Mouse (Mus musculus) kidney, postnatal 36 days (tissue): ENCODE results near the gene Pcsk6.
"Not testable (repeated sequence)": the region's sequence is repeated elsewhere in the genome, so short reads cannot be mapped to it uniquely, and the experiment has no call there.

ENCODE experiments used
- DNase-seq, 2 experiments: peaks; one replicate each; pipeline ENCODE4 v3.0.0; 2021 to 2022; ENCODE audit warnings: mixed read lengths in 2 of 2

Gene Pcsk6

DNA sequence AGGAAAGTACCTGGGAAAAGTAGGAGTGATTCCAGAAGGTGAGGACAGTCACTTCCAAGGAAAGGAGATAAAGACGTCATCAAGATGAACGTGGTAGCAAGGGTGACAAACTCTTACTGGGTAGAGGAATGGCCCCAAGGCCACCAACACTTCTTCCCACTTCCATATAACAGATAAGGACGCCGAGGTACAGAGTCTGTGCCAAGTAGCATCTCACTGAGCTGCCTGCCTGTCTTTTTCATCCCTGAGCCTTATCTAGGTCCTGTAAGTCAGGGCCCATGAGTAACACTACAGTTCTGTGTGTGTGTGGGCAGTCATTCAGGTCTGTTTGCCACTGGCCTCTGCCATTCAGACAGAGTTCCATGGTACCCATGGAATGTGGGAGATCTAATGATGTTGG, 23.4 kb downstream of the Pcsk6 start:
- DNase-seq: no peak

DNA sequence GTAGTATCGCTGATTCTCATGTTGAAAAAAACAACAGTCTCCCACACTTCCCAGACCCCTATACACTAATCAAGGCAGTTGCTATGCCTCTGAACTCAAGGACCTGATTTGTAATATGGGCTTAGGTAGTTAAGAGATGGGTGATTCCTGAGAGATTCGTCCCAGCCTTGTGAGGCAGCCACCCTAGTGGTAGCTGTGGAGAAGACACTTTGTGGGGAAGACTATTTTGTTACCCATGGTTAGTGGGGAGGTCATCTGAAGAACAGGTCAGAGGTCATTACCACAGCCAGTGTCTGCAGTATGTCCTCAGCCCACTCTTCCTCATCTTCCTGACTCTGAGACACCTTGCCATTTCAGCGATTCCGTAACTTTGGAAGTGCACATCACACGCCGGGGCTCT, 24.3 kb downstream of the Pcsk6 start:
- DNase-seq: no peak

- no peak for DNase-seq
Observed at GRCm38 (mm10) chr7:65891831-65892230, 30.3 kb downstream of the Pcsk6 start.

DNA sequence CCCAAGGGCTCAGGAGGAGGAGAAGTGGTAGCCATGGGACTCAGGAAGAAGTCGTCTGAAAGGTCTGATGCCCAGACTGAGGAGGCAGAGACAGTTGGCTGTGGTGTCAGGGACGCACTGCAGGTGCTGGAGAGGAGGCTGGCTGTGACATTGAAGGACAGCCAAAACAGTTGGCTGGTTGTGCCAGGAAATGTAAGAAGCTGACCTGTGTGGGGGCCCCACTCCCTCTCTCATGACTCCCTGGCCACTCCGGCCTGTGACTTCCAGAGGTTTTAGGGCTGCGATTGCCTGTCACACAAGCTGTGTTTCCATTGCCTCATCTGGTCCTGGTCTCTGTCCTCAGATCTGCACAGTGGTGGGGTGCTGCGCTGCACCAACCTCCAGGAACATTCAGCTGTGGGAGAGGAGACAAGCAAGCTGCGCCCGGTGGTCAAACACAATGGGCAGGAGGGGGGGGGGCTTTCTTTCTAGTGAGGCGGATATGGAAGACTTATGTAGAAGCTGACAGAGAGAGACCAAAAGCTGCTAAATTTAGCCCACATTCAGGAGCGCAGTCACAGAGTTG, 30.8 kb downstream of the Pcsk6 start:
- no peak for DNase-seq

DNA sequence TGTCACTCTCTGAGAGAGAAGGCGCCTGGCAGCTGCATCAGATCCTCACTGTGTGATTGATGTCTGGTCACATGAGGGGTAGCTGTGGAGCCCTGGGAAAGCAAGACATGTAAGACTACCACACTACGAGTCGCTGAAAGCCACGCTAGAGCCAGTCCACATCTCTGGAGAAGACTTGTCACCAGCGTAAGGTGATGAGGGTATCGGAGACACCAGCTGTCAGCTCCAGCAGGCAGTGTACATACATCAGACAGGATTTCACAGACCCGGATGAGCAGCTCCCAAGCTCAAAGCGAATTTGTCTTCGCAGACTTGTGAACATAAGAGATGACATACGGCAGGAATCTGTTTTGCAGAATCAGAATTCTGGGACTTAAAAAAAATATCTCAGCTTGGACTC, 32.0 kb downstream of the Pcsk6 start:
- no peak for DNase-seq

DNA sequence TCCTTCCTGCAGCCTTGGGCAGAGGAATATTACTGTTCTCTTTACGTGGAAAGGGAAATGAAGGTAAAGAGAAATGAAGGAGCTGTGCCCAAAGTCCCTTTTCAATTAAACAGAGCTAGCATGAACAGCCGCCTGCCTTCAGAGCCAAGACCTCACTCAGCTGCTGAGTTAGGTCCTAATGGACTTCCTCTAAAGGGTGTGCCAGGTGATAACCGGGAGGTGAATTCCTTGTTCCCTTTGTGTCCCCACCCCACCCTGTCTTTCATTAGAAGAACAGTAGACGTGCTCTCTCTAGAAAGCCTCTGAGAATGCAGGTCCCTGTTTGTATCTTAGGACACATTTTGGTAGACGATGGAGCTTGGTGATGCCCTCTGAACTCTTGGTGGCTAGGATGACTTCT, 33.7 kb downstream of the Pcsk6 start:
- no peak for DNase-seq

DNA sequence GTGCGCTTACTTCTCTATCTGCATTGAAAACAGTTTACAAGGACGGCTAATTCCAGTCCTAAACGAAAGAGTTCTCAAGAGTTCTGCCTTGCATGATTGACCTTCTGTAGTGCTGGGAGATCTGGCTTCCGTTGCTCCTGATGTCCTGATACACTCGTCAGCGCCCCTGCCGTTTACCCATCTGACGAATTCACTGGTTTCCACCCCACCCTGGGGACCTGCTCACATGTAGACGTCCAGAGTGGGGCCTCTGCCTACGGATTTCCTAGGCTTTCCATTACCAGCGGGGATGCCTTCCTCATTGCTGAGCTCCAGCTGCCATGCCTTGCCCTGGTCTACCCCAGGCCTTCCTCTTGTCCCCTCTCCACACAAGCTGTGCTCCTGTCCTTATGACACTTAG, 39.7 kb downstream of the Pcsk6 start:
- DNase-seq: no peak

- peak; percentile 35 to 37 for DNase-seq
Observed at GRCm38 (mm10) chr7:65902471-65903180, 41.1 kb downstream of the Pcsk6 start.

GRCm38 (mm10) chr7:65903456-65903855, 41.9 kb downstream of the Pcsk6 start:
- DNase-seq: no peak

GRCm38 (mm10) chr7:65906528-65907272, 45.2 kb downstream of the Pcsk6 start:
- no peak for DNase-seq

DNA sequence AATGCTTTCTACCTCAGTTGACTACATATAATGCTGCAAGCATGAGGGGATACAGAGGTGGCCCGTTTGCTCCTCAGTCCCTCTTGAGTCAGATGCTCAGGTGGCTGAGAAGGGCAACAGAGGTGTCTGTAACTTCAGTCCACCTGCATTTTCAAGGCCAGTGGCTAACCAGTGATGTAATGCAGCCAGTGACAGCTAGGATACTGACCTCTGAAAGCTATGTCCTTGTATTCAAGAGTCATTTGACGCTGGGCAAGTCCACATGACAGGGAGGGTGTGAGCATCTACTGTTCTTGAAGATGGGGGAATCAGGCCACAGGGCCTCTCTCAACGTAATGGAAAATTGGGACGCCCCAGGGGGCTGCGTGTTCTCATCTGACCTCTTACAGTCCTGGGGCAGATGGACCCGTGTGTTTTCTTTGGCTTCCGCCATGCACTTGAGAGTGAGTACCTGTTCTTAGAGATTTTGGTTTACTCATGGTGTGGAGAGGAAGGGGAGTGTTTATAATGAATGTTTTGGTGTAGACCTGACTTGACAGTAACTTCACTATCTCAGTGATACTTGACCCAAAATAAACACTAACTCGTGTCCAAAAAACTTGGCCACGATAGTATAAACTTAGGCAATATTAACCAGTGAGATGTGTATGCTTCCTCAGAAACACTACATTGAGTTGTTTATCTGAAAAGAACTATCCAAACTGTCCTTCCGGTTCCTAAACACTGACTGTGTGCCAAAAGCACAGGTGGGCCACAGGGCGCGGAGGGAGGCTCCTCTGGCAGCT, 48.0 kb downstream of the Pcsk6 start:
- no peak for DNase-seq

DNA sequence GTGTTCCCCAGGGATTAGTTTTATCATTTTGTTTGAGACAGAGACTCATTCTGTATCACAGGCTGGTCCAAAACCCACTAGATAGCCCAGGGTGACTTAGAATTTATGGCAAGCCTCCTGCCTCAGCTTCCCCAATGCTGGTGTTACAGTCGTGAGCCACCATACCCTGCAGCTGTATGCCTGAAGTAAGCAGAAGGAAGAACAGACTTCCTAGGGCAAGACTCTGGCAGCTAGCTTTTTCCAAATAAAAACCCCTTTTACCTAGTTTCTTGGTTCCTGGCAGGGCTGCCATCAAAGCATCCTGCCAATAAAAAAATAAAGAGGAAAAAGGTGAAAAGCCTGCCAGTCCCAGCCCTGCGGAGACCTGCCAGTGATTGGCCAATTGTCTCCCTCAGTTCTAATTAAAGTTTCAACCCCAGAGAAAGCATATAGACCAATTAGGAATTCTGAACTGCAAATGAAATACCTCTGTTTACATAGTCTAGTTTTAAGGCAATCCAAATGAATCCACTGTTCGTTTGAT, 51.6 kb downstream of the Pcsk6 start:
- DNase-seq: no peak

- DNase-seq: no peak
Observed at GRCm38 (mm10) chr7:65914761-65915301, 53.3 kb downstream of the Pcsk6 start.

- DNase-seq: no peak
Observed at GRCm38 (mm10) chr7:65915821-65916220, 54.3 kb downstream of the Pcsk6 start.

DNA sequence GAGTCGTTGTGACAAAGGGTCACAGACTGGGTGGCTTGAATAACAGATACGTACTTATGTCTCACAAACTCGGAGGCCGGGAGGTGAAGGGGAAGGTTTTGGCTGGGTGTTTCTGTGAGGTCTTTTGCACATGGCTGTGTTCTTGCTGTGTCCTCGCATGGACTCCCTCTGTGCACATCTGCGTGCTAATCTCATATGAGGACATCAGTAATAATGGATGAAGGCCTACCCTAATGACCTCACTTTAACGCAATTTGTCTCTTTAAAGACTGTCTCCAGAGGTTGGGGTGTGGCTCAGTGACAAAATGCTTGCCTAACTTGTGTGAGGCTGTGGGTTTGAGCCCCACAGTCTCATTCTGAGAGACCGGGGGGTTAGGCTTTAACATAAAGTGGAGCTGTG, 55.0 kb downstream of the Pcsk6 start:
- no peak for DNase-seq

DNA sequence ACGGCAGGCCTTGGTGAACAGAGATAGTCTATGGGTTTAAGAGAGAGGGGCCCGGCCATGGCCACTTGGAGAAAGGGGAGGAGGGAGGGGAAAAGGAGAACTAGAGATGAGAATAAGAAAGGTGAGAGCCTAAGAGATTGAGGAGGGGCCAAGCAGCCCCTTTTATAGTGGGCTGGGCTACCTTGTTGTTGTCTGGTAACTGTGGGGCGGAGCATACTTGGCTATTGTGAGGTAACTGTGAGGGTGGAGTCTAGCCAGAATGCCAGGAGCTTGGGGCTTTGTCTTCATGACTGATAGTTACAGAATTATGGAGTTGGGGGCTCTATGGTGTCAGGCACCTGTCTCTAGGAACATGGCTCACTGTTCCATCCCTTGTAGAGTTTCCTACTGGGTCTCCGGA, 56.9 kb downstream of the Pcsk6 start:
- no peak for DNase-seq

GRCm38 (mm10) chr7:65929398-65929797, 67.9 kb downstream of the Pcsk6 start:
- DNase-seq: no peak

- peak; percentile 38 to 52 for DNase-seq
Observed at GRCm38 (mm10) chr7:65930478-65930877, 68.9 kb downstream of the Pcsk6 start.

- not testable (repeated sequence) for DNase-seq
Observed at GRCm38 (mm10) chr7:65934238-65934970, 72.9 kb downstream of the Pcsk6 start.

DNA sequence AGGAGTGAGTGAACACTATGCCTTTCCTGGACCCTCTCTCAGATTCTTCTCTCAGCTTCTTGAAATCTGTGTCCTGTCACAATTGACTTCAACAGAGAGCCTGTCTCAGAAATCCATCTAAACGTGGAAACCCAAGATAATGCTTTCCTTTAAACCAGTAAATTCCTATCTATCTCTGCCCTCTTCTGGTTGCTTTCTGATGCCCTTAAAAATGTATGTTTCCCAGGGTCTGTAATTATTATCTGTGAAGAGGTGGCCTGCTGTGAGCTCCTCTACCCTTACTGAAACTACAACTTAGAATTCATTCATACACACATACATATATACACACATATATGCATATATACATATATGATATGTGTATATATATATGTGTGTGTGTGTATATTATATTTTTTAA, 73.7 kb downstream of the Pcsk6 start:
- DNase-seq: no peak

DNA sequence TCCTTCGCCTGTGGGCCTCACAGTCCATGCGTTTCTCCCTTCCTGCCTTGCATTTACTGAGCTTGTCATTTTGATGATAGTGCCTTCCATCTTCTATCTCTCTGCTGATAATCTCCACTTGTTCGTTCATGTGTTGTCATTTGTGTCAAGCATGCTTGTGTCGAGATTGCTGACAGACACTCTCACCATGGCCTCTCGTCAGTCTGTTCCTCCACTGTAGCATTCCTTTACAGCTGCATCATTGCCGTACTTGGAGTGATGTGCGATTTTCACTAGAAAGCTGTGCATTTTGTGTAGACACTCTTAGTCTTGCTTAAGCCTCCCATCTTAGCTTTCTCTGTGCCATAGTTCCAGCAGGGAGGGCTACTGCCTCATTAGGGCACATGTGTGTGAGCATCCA, 79.5 kb downstream of the Pcsk6 start:
- no peak for DNase-seq

- DNase-seq: no peak
Observed at GRCm38 (mm10) chr7:65945342-65945993, 83.9 kb downstream of the Pcsk6 start.
